Mouse (Mus musculus) liver, embryonic 11.5 days (tissue): ENCODE results near the gene Vwa8. TPM values are rescaled to one million over a fixed set of nuclear protein-coding genes. Genes with fewer than 3 reads are reported as not detected.

ENCODE experiments used
- polyA plus RNA-seq: library from polyadenylated mRNA; unstranded; fragments of >200 nt; fragmentation: Nextera tagmentation; extraction: Ambion mirVana; gene quantifications from 2 replicates; pipeline ENCODE4 v1.2.1, GENCODE M21; 2014

Vwa8 gene
- polyA plus RNA-seq, 1 experiment from 2014 or later, result 12.6 TPM

Other genes starting within 250 kb of the Vwa8 start
- gene Dgkh, start 116.3 kb upstream of the Vwa8 start, polyA plus RNA-seq, result 1.1 and 1.2 TPM in 2 replicates